Mouse (Mus musculus) CD4-positive, CD25-positive, alpha-beta regulatory T cell, adult 2 months (primary cell): ENCODE measurements around the gene Nudt19.
"Not testable (repeated sequence)": the region's sequence is repeated elsewhere in the genome, so short reads cannot be mapped to it uniquely, and the experiment has no call there.

Experiments
- DNase-seq: peaks from one replicate; pipeline ENCODE4 v3.0.0-alpha.2; 2012; ENCODE audit warnings: low read depth, low spot score

Gene Nudt19

DNA sequence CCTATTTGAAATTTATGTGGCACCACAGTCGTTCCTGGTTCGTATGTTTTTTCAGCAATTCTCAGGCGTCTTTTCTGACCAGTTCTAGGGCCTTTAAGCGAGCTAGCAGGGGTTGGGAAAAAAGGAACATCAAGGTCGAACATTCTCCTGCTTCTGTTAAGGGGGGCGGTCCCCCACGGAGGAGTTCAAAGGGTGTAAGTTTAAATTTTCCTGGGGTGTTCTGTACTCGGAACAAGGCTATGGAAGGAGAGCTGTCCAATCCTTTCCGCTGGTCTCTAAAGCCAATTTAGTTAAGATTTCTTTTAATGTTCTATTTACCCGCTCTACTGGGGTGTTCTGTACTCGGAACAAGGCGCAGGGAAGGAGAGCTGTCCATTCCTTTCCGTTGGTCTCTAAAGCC lies 9.9 kb upstream of the Nudt19 start:
- DNase-seq: not testable (repeated sequence)

DNA sequence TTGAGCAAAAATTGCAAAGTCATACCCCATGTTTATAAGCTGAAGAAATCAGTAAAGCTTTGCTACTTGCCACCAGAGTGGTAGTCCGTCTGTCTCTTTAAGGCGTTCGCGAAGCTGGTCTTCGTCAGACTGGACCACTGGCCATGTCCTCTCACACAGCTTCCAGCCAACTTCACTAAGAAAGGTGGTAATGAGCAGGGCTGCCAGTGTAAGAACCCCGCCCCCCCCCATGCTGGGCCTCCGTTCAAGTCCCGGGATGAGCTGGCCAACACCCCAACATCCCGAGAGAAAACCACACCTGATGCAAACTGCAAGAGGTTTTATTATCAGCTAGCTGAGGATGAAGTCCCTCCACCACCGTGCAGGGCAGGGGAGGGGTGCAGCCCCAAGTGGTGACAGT lies 8.8 kb upstream of the Nudt19 start:
- DNase-seq: not testable (repeated sequence)

DNA sequence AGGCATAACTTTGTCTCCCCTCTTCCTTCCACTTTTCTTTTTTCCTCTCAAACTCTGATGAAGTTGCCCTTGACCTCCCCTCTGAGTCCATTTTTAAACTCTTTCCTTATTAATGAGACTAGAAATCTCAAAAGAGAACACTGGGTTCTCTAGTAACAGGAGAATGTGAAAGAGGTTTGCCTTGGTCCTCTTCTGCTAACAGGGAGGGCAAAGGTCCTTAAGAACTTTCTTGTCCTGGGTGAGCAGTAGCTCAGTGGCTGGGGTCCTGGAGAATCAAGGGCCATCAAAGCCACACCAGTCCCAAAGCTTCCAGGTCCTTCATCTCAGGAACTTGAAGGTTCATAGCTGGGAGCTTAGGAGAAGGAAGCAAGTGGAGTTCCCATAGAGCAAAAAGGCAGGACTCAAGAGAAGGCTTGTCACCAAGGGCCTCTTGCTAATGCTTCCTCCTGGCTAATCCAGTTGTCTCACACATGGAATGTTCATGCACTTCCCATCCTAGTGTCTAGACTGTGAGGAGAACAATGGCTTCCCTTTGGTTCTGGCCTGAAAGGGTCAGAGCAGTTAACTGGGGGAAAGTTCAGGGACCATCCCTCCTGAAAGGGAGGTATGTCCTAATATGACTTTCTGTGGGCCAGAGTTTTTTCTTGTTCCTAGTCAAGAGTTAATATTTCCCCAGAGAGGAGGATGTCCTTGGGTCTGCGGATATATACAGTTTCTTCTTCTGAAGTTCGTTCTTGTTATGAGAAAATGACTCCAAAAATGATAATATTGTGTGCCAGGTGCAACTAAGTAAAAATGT lies 8.2 kb upstream of the Nudt19 start:
- DNase-seq: no peak

DNA sequence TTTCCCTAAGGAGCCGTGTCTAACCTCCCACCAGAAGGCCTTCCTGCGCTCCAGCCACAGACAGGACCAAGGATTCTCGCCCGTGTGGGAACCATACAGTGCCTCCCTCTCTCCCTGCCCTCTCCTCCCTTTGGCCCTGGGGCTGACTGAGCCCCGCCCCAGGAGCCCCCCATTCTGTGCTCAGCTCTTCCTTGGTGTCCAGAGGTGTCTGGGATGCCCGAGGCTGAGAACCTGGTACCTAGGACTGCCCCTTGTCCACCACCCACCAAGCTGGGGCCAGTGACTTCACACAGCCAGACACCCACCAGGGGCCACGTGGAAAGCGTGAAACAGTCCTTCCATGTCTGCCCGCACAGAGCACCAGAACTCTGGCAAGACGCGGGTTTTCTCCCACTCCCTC lies 7.0 kb upstream of the Nudt19 start:
- DNase-seq: no peak

DNA sequence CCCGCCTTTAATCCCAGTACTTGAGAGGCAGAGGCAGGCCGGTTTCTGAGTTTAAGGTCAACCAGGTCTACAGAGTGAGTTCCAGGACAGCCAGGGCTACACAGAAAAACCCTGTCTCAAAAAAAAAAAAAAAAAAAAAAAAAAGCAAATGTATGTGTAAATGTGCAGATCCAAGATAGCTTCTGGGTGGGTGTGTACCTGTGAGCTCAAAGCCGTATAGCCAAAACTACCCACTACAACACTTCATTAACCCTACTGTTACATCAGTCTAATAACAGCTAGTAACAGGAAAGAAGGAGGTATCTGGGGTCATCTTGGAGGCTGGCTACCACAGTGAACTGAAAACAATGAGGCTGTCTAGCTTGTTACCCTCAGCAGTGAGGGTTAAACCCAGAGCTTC lies 3.7 kb upstream of the Nudt19 start:
- DNase-seq: no peak

DNA sequence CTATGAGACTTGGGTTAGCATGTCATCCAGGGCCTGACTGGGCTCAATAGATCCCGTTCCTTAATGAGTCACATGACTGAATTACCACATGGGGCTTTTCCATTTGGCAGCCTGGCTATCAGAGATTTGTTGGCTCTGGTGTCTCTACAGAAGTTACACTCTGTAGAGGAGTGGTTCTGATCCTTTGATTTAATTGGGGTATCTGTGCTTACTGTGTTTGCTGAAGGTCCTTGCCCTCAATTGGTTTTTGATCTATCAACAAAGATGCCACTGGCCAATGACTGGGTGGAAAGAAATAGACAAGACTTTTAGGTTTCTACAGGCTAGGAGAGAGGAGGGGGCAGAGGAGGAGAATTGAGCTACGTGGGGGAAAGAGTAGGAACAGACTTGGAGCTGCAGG lies 2.6 kb upstream of the Nudt19 start:
- no peak for DNase-seq

DNA sequence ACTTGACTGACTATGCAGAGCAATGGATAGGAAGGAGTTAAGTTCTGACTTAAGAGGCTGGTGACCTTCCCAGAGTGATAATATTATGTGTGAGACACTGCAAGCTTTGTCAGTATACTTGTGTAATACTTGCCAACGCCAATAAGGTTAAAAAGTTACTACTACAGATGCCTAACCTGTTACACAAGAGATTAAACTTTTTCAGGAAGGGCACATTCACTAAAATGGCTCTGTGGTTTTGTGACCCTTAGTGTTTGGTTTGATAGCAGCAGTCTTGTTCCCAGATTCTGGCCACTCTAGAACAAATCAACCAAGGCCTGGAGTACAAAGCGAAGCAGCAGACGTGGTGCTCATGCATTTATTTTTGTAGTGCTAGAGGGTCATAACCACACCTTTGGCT lies 1.5 kb upstream of the Nudt19 start:
- DNase-seq: no peak

DNA sequence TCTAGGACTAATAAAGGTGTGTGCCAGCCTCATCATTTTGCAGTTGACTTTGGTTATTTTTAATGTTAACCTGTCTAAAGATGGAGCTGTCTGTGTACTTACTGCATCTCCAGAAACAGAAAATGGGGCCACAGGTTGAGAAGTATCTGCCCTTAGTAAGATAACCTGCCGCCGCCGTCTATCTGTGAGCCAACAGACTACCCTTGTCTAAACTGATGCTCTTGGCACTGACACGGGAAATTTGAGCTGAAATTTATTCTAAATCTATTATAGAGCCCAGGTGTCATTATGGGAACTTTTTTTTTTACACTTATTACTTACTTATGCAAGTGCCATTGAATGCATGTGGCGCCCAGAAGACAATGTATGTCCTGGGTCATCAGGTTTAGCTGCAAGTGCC lies 801 bp upstream of the Nudt19 start:
- no peak for DNase-seq

DNA sequence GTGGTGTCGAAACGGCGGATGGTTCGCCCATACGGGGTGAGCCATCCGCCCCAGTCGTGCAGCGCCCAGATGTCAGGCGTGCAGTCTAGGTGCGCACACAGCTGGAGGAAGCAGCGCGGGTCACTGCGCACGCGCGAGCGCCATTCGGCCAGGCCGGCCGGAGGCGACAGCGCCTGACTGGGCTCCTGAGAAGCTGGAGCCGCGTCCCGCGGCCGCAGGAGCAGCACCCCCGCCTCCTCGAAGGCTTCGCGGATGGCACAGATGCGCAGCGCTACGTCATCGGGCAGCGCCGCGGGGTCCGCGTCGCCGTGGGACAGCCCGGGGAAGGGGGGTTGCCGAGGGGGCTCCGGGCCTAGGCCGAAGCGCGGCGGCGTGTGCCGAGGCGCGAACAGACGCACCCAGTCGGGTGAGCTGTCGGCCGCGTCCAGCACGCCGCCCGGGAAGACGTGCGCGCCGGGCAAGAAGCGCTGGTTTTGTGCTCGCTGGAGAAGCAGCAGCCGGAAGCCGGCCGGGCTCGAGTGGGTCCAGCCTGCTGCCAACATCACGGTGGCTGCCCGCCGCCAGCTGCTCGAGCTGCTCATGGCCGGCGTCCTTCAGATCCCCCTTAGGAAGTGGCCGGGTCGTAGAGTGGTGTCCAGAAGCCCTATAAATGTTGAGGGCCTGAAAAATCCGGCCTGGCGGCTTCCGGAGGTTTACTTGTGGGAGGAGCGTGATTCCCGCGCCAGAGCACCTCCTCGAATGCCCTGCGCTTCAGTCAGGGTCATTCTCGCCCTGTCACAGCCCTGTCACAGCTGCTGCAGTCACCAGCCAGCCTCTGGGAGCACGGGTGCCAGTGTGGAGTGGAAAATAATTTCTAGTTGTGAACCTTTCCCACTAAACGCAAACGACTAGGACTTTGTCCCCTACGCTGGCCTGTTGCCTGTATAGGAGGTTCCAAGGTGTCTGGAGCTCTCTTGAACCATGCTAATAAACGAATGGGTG lies 590 bp downstream of the Nudt19 start:
- peak; percentile 91 for DNase-seq

DNA sequence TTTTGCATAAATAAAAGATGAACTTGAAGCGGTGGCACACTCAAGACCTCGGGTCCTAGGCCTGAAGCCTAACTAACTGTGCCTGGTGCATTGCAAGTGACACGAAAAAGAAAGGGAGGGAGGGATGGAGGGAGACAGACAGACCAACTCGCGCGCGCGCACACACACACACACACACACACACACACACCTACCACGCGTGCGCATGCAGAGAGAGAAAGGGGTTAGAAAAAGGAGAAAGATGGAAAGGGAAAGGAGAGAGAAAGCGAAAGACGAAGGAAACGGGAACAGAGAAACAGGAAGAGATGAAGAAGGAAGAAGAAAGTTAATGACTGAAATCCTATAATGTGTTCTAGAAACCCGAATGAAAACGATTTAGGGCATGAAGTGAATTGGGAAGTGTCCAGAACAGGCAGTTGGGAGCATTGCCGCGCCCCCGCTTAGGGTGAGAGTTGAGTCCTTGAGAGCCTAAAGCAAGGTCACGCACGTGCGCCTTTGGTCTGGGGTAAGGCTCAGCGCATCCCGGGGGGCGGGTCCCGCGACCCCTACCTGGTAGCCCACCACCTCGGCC lies 1.4 kb downstream of the Nudt19 start:
- DNase-seq: peak; percentile 67

DNA sequence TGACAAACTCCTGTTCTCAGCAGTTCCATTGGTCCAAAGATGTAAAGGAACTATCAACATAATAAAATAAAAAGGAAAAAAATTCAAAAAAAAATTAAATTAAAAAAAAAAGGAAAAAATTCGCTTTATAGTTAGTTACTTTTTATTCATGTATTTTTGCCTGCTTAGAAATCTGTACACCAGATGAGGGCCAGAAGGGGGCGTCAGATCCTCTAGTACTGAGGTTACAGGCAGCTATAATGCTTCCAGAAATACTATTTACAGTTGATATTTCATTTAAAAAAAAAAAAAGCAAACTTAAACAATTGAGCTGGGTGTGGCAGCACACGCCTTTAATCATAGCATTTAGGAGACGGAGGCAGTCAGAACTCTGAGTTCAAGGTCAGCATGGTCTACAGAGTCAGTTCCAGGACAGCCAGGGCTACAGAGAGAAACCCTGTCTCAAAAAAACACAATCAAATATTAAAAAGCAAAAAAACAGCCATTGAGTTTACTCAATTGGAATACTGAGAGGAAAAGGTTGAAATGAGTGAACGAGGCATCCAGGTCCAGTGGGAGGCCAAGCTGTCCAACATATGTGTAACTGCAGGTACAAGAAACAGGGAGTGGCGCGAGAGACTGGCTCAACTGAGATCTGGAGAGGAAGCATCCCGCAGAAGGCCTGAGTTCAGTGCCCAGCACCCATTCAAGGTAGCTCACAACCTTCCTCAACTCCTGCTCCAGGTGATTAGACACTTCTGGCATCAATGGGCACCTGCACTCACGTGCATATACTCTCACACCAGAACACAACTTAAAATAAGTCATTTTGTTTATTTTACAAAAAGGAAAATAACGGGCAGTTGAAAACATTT lies 2.1 kb downstream of the Nudt19 start:
- DNase-seq: peak; percentile 72

DNA sequence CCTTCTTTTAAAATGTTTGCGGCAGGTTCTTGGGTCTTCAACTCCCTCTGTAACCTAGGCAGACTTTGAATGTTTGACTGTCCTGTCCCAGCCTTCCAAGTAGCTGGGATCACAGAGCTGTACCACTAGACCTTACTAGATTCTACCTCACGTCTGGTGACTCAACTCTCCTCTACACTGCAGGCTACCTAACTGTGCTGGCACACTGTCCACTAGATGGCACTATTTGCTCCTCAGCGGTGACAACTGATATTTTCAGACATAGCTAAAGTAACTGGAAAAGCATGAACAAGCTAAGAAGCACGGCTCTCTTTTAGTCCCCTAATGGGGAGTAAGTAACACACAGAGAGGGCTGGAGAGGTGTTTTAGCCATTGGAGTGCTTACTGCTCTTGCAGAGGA lies 10.2 kb downstream of the Nudt19 start:
- DNase-seq: peak; percentile 82

DNA sequence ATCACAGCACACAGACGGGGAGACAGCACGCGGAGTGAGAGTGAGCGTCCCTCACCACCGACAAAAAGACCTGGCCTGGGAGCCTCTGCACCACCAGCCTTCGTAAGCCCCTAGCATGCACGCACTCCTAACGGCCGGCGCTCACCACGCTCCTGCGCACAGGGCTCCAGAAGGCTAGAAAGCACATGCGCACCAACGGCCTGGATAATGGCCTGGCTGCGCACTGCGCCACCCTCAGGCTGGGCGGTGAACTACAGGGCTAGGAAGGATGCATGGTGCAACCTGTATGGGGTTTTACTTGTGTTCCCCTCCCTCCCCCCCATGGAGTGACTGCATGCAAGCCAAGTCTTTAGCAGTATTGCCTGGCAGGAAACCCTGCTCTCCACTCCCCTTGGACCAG lies 18.5 kb downstream of the Nudt19 start, which contains the start of gene Tdrd12:
Gene Tdrd12, minus strand, starts transcription at position 184 of the 400 bp plus-strand sequence.
- DNase-seq: no peak

DNA sequence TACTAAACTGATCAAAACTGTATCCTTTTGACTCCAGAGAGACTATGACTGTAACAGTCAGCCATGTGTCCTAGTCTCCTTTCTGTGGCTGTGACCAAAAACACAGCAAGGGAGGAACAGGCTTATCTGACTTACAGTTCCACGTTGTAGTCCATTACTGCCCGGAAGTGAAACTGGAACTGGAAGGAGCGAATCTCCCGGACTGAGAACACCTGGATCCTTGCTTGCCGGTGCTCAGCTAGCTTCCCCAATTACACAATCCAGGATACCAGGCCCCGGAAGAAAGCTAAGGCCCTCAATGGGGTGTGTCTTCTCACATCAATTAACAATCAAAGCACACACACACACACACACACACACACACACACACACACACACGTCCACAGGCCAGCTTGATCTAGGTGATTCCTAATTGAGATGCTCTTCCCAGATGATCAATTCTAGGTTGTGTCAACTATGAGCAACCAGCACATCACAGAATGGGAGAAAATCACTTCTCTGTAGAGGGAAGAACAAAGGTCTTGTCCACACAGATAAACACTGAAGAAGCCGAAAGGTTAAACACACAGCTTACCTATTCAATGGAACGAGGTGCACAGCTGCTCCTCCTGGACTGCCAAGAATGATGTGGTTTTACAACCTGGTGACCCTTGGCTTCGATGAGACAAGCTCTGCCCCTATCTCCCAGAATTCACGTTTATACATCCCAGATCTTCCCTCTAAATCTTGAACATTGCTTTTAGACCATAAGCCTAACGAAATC lies 20.2 kb downstream of the Nudt19 start:
- no peak for DNase-seq

DNA sequence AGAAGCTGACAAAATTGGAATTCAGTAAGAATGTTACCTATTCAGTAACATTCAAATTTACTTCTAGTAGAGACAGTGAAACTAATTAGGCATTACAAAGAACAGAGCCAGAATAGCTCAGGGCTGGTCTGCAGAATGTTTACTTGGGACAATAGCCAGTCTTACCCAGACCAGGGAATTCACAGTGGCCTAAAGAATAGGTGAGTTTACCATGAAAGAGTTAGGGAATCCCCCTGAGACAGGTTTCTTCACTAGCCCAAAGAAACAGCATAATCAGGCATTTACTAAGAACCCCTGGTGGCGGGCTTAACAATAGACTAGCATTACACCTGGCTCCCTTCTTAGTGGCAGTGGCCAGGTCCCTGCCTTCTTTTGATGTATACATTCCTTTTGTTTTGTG lies 25.6 kb downstream of the Nudt19 start:
- DNase-seq: not testable (repeated sequence)

DNA sequence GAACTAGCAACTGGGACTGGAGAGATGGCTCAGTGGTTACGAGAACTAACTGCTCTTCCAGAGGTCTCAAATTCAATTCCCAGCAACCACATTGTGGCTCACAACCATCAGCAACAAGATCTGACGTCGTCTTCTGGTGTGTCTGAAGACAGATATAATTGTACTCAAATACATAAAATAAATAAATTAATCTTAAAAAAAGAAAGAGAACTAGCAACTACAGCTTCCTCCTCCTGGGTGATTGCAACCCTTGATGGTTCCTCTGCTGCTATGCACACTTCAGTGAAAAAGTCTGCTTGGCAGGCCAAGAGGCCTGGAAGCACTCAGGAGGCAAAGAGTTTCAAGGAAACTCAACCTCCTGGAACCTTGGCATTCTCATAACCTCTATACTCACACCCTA lies 26.1 kb downstream of the Nudt19 start:
- no peak for DNase-seq

DNA sequence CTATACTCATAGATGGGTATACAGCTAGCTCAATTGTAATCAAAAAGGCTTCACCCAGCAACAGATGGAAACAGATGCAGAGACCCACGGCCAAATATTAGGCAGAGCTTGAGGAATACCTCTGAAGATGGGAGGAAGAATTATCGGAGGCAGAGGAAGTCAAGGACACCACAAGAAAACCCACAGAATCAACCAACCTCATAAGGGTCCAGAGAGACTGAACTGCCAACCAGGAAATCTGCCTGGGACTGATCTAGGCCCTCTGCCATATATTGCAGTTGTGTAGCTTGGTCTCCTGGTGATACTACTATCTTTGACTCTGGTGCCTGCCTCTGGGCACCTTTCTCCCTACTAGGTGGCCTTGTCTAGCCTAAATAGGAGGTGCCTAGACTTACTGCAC lies 29.3 kb downstream of the Nudt19 start:
- no peak for DNase-seq

DNA sequence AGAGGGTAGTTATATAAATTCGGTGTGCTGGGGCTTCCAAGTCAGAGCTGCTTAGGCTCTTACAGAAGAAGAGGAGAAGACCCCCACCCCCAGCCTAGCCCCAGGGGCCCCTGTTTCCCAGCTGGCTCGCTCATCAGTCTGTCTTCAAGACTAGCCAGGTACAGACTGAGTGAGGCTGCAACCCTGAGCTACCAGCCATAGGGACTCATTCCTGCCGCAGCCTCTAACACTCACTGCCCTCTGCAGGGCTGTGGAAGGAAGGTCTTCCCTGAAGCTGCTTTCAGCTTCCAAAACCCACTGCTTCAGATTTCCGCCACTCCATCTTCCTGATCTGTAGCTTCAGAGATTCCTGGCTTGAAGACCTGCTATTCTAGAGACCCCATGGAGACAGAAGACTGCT lies 54.1 kb downstream of the Nudt19 start:
- DNase-seq: no peak

DNA sequence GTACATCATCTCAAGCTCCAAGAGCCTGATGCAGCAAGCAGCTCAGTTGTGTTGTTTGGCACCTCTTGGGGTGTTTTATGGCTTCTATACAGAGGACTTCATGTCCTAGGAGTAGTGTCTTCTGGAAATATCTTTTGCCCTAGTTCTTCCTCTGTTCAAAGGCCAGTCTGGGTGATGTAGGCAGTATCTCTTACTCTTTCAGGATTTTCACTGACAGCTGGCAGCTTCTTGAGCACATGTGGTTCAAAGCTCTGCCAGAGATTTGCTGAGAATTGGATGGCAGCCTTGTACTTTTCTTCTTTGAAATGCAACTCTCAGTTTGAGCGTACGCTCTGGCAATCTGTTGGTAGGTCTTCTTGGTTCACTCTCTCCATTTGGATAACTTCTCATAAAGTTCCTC lies 58.6 kb downstream of the Nudt19 start:
- no peak for DNase-seq
